Mouse (Mus musculus): ENCODE data around the gene Art2b.
"Not testable (repeated sequence)": the region's sequence is repeated elsewhere in the genome, so short reads cannot be mapped to it uniquely, and the experiment has no call there.

The Art2b gene

DNA sequence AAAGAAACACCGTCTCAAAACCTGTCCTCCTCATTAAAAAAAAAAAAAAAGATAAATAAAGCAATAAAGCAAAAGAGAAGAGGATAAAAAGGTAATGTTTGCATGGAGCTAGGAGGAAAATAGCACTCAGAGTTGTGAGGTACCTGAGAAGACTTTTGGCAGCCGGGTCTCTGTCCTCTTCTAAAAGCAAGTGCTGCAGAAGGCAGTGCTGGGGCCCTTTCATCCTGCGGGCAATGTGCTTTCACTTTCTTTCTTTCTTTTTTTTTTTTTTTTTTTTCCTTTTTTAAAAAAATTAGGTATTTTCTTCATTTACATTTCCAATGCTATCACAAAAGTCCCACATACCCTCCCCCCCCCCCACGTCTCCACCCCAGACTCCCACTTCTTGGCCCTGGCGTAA is at the start of gene Art2b:
Gene Art2b, minus strand, starts transcription at position 193 of the 400 bp plus-strand sequence.
- no peak for DNase-seq (ENCODE audit: low spot score in 2 of 2)

- DNase-seq (ENCODE audit: low spot score in 2 of 2), result no peak
Measured at GRCm38 (mm10) chr7:101634513-101634912, 49.1 kb upstream of the Art2b start.

- DNase-seq (ENCODE audit: low spot score in 2 of 2), result no peak
Measured at GRCm38 (mm10) chr7:101633629-101634177, 48.3 kb upstream of the Art2b start.

GRCm38 (mm10) chr7:101628481-101628880 is 43.1 kb upstream of the Art2b start:
- DNase-seq (ENCODE audit: low spot score in 2 of 2), result no peak

GRCm38 (mm10) chr7:101627166-101627565 is 41.8 kb upstream of the Art2b start:
- DNase-seq (ENCODE audit: low spot score in 2 of 2), result not testable (repeated sequence)

DNA sequence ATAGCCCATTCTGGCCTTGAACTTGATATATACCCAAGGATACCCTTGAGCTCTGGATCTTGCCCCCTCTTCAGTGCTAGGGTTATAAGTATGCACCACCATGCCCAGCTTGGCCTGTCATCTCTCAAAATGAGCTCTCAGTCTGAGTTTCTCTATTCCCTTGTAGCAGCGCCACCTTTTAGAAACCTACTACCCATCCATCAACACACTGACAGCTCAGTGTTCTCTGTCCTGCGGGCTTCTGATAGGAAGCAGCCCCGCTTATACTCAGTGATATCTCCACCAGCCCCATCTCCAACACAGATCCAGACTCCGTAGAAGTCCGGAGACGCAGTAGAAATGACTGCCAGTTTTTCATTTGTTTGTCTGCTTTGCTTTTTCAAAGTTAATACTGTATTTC is 38.9 kb upstream of the Art2b start:
- no peak for DNase-seq (ENCODE audit: low spot score in 2 of 2)

DNA sequence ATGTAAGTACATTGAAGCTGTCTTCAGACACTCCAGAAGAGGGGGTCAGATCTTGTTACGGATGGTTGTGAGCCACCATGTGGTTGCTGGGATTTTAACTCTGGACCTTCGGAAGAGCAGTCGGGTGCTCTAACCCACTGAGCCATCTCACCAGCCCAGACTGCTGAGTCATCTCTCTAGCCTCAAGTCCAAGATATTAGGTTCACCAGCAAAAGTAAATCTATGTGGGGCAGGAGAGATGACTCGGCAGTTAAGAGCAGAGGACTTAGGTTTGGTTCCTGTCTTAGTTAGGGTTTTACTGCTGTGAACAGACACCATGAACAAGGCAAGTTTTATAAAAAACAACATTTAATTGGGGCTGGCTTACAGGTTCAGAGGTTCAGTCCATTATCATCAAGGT is 36.5 kb upstream of the Art2b start:
- DNase-seq (ENCODE audit: low spot score in 2 of 2), result not testable (repeated sequence)

DNA sequence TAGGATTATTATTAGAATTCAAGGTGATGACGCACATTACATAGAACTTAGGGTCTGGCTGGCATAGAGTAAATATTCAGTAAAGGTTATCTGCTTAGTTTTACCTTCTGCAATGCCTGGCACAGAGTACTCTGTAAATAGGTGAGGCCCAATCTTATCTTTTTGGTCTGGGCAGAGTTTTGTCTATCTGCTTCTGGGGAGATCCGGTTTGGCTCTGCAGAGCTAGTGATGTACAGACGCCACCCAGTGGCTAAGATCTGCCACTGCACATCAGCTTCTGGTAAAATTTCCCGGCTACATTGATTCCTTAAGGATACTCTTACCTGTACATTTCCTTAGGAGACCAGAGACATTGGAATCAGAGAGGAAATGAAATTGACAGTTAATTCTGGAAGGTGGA is 35.0 kb upstream of the Art2b start:
- peak; percentile 9 to 11 for DNase-seq (ENCODE audit: low spot score in 2 of 2)

GRCm38 (mm10) chr7:101618273-101618672 is 32.9 kb upstream of the Art2b start:
- DNase-seq (ENCODE audit: low spot score in 2 of 2), result no peak

GRCm38 (mm10) chr7:101617438-101618165 is 32.2 kb upstream of the Art2b start:
- DNase-seq (ENCODE audit: low spot score in 2 of 2), result no peak

DNA sequence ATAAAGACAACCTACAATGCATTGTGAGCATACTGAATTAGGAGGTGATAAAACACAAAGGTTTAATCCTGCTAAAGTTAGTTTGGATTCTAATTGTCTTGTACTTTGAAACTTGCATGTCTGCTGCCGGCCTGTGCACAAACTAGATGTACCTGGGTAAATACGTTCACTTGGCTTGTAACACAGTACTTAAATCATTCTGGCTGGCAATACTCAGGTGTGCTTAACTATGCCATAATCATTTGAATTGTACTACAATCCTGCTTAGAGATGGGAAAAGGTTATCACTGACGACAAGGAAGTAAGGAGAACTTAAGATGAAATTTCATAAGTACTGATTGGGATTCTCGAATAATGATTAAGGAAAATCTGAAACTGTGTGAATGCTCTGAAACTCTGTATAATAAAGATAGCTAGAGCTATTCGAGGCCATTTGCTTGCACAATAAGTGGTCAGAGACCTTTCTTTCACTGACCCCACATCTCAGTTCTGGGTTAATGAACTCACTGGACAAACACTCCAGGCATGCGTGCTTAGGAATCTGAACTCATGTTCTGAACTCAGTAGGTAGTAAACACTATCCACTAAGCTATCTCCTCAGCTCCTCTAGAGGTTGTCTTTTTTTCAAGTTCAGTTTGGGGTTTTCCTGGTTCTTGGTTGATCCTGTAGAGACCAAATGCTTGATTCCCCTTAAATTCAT is 30.9 kb upstream of the Art2b start:
- no peak for DNase-seq (ENCODE audit: low spot score in 2 of 2)

DNA sequence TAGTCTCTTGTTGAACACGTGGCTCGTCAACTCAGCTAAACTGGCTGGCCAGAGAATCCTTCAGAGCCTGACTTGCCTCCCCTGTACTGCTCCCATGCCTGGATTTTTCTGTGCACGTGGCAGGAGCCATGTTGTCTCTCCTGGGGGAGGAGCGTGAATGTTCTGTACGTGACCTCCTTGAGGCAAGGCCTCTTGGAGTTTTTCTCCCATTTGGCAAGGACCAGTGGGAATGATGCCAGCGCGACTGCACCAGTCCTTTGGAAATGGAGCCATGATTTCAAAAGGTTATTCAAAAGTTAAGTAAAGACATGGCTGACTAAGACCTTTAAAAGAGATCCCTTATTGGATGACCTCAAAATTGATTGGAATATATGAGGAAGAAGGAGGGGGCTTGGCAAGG is 30.0 kb upstream of the Art2b start:
- DNase-seq (ENCODE audit: low spot score in 2 of 2), result no peak

DNA sequence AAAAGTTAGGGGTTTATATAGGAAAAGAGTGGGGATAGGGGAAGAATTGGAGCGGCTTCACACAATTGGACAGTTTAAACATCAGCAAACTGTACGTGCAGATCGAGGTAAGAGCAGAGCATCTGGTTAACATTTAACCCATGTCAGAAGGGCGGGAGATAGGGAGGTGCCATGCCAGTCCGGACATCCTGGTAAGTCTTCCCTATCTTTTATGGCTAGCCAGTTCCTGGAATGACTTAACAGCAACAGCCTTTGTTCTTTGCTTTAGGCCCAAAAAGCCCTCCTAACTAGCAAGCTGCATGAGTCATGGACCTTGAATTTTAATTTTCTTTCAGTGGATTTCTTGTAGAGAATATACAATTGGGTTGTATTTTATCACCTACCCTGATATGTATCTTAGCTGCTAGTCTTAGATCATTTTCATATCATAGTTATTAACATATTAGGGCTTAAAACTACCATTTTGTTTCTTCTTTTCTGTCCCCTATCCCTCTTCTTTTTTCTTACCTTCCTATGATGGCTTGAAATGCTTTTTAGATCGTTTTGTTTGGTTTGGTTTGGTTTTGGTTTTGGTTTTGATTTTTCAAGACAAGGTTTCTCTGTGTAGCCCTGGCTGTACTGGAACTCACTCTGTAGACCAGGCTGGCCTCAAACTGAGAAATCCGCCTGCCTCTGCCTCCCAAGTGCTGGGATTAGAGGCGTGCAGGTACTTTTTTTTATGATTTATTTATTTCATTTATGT is 27.6 kb upstream of the Art2b start:
- not testable (repeated sequence) for DNase-seq (ENCODE audit: low spot score in 2 of 2)

DNA sequence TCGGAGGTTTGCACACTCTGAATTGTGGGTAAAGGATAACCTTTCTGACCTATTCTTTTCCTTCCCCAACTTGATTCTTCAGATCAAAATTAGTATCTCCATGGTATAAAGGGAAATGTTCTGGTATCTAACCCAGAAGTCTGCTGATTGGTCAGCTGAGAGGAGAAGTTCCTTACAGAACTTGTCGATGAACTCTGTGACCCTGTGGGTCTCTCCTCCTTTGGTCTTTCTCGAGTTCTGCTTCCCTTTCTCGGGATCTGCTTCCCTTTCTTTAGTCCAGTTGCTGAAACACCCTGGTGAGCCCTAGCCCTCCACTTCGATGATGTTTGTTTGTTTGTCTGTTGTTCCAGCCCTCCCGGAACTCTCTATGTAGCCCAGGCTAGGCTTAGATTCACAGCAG is 22.4 kb upstream of the Art2b start:
- DNase-seq (ENCODE audit: low spot score in 2 of 2), result peak; percentile 4 to 48

GRCm38 (mm10) chr7:101600406-101600805 is 15.0 kb upstream of the Art2b start:
- no peak for DNase-seq (ENCODE audit: low spot score in 2 of 2)

- no peak for DNase-seq (ENCODE audit: low spot score in 2 of 2)
Measured at GRCm38 (mm10) chr7:101598482-101598881, 13.1 kb upstream of the Art2b start.

GRCm38 (mm10) chr7:101594969-101595368 is 9.6 kb upstream of the Art2b start:
- DNase-seq (ENCODE audit: low spot score in 2 of 2), result no peak

DNA sequence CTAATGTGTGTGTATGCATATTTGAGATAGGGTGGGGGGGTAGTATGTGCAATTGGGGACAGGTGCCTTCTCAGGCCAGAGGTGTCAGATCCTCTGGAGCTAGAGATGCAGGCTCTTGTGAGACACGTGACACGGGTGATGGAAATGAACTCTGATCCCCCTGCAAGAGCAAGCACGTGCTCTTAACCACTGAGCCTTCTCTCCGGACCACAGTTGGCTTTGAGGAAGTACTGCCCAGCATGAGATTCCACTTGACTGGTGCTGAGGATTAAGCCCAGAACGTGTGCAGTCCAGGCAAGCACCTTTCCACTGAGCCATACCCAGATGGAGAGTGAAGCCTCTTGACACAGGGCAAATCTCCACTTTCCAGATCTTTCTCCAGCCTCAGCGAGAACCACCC is 1.1 kb downstream of the Art2b start:
- DNase-seq (ENCODE audit: low spot score in 2 of 2), result not testable (repeated sequence)

DNA sequence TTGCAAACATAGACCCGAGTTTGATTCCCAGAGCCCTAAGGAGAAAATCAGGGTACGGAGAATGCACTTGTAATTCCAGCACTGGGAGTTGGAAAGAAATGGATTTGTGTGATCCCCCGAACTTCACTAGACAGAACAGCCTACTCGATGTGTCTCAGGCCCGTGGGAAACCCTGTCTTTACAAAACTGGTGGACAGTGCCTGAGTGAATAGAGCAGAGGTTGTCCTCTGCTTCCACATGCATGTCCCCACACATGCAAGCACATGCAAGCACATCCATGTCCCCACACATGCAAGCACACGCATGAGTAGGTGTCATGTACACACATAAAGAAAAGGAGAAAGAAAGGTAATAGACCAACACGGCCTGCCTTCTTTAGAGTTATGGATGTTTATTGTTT is 3.4 kb downstream of the Art2b start:
- no peak for DNase-seq (ENCODE audit: low spot score in 2 of 2)

DNA sequence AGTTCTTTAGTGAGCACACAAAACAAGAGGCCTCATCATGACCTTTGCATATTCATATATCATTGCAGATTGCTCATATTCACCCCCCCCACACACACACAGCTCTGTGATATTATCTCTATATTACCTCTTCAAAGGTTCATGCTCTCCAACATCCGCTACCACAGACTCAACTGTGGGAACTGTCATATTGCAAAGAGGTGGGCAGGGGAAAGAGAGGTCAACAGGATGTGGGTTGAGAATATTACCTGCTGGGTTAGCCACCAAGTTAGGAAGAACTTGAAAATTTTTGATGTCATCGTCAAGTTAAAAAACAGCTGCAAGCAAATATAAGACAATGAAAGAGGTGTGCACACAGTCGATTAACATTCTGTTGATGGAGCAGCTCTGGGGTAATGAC is 4.5 kb downstream of the Art2b start:
- DNase-seq (ENCODE audit: low spot score in 2 of 2), result not testable (repeated sequence)

DNA sequence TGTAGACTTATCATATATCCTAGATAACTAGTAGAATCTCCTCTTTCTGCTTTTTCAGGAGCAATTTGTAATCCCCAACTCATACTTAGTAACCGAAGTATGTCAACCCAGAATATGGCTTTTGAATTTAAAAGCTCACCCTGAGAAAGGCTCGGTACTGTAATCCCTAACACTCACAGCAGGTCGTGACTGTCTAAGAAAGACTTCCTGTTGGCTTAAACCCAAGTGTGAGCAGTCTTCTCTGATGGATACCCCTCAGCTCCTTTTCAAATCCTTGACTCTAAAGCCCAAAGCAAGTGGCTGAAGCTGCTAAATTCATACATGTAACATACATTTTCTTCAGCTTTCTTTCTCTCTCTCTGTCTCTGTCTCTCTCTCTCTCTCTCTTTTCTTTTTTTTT is 11.0 kb downstream of the Art2b start:
- DNase-seq (ENCODE audit: low spot score in 2 of 2), result no peak

GRCm38 (mm10) chr7:101573636-101574035 is 11.8 kb downstream of the Art2b start:
- not testable (repeated sequence) for DNase-seq (ENCODE audit: low spot score in 2 of 2)
